In the genomic region with DNA sequence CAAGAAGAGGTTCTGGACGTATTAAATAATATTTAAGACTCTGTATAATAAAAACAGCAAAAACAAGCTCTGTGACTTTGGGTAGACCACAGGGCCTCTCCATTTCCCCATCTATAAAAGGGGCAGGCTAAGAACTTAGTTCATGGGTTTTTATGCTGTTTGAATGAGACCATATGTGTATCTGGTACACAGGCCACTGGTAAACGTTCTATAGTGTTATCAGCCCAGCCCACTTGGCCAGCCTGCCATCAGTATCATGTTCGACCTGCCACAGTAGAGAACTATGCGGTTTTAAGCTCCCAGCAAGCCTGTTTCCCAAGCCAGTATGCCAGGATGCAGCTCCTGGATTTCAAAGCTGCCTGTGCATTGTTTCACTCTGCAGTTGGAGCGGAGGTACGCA, we compare ENCODE assay signal across 18 mouse cellular contexts. TPM values are rescaled to one million over a fixed set of nuclear protein-coding genes. Genes with fewer than 3 reads are reported as not detected.
DNase-seq lines count a peak whose midpoint lies in the region; ATAC-seq and TF ChIP-seq lines count a peak whose summit lies in the region.
"Had no signal": no experiment of that assay in that cellular context is flagged by ENCODE, and none has a peak within 500 bp of the region (broad histone marks: within the 10 kb centered on the region; RNA-seq: fewer than 3 reads in every experiment).

No protein-coding gene starts in this region.

- intact Hi-C loops in heart, postnatal 25 days (cut with DNase I) = no loop called here

- WGBS in heart, embryonic 14.5 days = 55% methylated on average over 6 of the region's 6 CpGs
- 64% methylated on average over 6 of the region's 6 CpGs for WGBS in intestine, embryonic 15.5 days
- 27% methylated on average over 6 of the region's 6 CpGs for WGBS in liver, embryonic 14.5 days (ENCODE audit: insufficient replicate concordance)

- no peak for ATAC-seq in heart, embryonic 14.5 days (ENCODE audit: insufficient number of reproducible peaks, insufficient read depth, low FRiP score, low read depth)
- ATAC-seq in intestine, embryonic 15.5 days = no peak
- ATAC-seq in liver, embryonic 14.5 days (ENCODE audit: insufficient read depth) = peak; percentile 94

- H3K9me3 ChIP-seq in heart, embryonic 14.5 days (ENCODE audit: control insufficient read depth, low read length) = no peaks in the 10 kb centered on the region
- no peaks in the 10 kb centered on the region for H3K9me3 ChIP-seq in intestine, embryonic 15.5 days
- H3K9me3 ChIP-seq in liver, embryonic 14.5 days (ENCODE audit: control insufficient read depth, low read length) = no peaks in the 10 kb centered on the region
- H3K9me3 ChIP-seq: hindbrain, embryonic 13.5 days; midbrain, embryonic 12.5 days had no signal

- H3K27ac ChIP-seq in heart, embryonic 14.5 days (replicated peaks in 1 of 2; ENCODE audit: control insufficient read depth in 1 of 2, insufficient read depth in 1 of 2, low read depth in 2 of 2, low read length in 2 of 2) = 0 out of 4 replicates have a peak overlapping the region, but pooled peaks of 1 of the 2 experiments have one; percentile 9
- H3K27ac ChIP-seq in intestine, embryonic 15.5 days = peak overlapping the region; percentile 84
- H3K27ac ChIP-seq in liver, embryonic 14.5 days = peak overlapping the region; percentile 55
- H3K27ac ChIP-seq: hindbrain, embryonic 13.5 days; midbrain, embryonic 12.5 days had no signal

- no peak overlapping the region for H3K4me3 ChIP-seq in heart, embryonic 14.5 days (ENCODE audit: control insufficient read depth in 1 of 2, insufficient read depth in 1 of 2, low read depth in 1 of 2, low read length in 2 of 2)
- H3K4me3 ChIP-seq in intestine, embryonic 15.5 days (replicated peaks) = no peak overlapping the region
- H3K4me3 ChIP-seq in liver, embryonic 14.5 days (ENCODE audit: insufficient read depth in 1 of 2, low read depth in 2 of 2, low read length in 2 of 2) = no peak overlapping the region
- H3K4me3 ChIP-seq: hindbrain, embryonic 13.5 days; midbrain, embryonic 12.5 days had no signal

- peaks cover 3 to 9% of the 10 kb centered on the region in 2 experiments; a peak in 1 of 4 replicates for H3K4me1 ChIP-seq in heart, embryonic 14.5 days (ENCODE audit: control insufficient read depth in 2 of 2, insufficient read depth in 2 of 2, low read length in 2 of 2)
- peaks cover 31% of the 10 kb centered on the region for H3K4me1 ChIP-seq in intestine, embryonic 15.5 days (replicated peaks)
- H3K4me1 ChIP-seq in liver, embryonic 14.5 days (replicated peaks; ENCODE audit: control insufficient read depth in 2 of 2, insufficient read depth in 2 of 2, low read length in 1 of 2) = peaks cover 11 to 29% of the 10 kb centered on the region in 2 experiments
- H3K4me1 ChIP-seq: midbrain, embryonic 12.5 days had no signal

- no peak for DNase-seq in heart, postnatal 25 days (ENCODE audit: low spot score)
- DNase-seq in MEL-GATA-1-ER (ENCODE audit: extremely low read depth, low read depth) = peak; percentile 96
- peak; percentile 36 to 53 (median 42) for DNase-seq in liver, embryonic 14.5 days (ENCODE audit: low read depth in 3 of 3, low spot score in 3 of 3)
- no peak for DNase-seq in cerebellum, adult 11 months
- DNase-seq in neural tube, embryonic 10.5 days (ENCODE audit: extremely low spot score, low spot score) = no peak
- no peak for DNase-seq in testis, postnatal 14 days (ENCODE audit: low spot score)
- DNase-seq: cerebellum, adult 8-10 months; embryo, embryonic 11 days; kidney, adult 18-20 months; layer of hippocampus, adult 9-11 months had no signal

- no peaks in the 10 kb centered on the region for H3K27me3 ChIP-seq in heart, embryonic 14.5 days (ENCODE audit: control insufficient read depth, insufficient read depth, low read length)
- H3K27me3 ChIP-seq in intestine, embryonic 15.5 days (replicated peaks) = no peaks in the 10 kb centered on the region
- H3K27me3 ChIP-seq in liver, embryonic 14.5 days (ENCODE audit: control insufficient read depth, insufficient read depth, low read length) = no peaks in the 10 kb centered on the region
- H3K27me3 ChIP-seq: midbrain, embryonic 12.5 days had no signal

- H3K4me2 ChIP-seq in heart, embryonic 14.5 days (ENCODE audit: low read length) = no peak overlapping the region
- no peak overlapping the region for H3K4me2 ChIP-seq in intestine, embryonic 15.5 days (replicated peaks)
- H3K4me2 ChIP-seq in liver, embryonic 14.5 days (ENCODE audit: low read depth) = peak overlapping the region; percentile 37; the same call in 1 of the 2 replicates
- H3K4me2 ChIP-seq: hindbrain, embryonic 13.5 days; midbrain, embryonic 12.5 days had no signal

- H3K36me3 ChIP-seq in heart, embryonic 14.5 days (ENCODE audit: control insufficient read depth, insufficient read depth, low read length) = no peaks in the 10 kb centered on the region
- no peaks in the 10 kb centered on the region for H3K36me3 ChIP-seq in intestine, embryonic 15.5 days
- H3K36me3 ChIP-seq in liver, embryonic 14.5 days (replicated peaks; ENCODE audit: control insufficient read depth, insufficient read depth, low read depth) = no peaks in the 10 kb centered on the region
- H3K36me3 ChIP-seq: hindbrain, embryonic 13.5 days; midbrain, embryonic 12.5 days had no signal

- no peak for TF ChIP-seq CTCF in liver, embryonic 14.5 days (IDR thresholded peaks at IDR 0.05; ENCODE audit: low read depth)

- TF ChIP-seq EP300 in liver, embryonic 14.5 days (IDR thresholded peaks at IDR 0.05; ENCODE audit: low read depth) = peak; percentile 84

- 0 out of 2 replicates have a peak overlapping the region, but pooled peaks have one; percentile 3 for H3K9ac ChIP-seq in heart, embryonic 14.5 days (ENCODE audit: low read length)
- no peak overlapping the region for H3K9ac ChIP-seq in intestine, embryonic 15.5 days
- no peak overlapping the region for H3K9ac ChIP-seq in liver, embryonic 14.5 days (replicated peaks)
- H3K9ac ChIP-seq: hindbrain, embryonic 13.5 days; midbrain, embryonic 12.5 days had no signal

RNA-seq across cellular contexts. Expression of a gene that starts 27.1 kb away (rescaled TPM):
- polyA plus RNA-seq in heart, embryonic 14.5 days (2014; fragmentation: Nextera tagmentation; extraction: Ambion mirVana) = not detected in 2 replicates
- not detected for total RNA-seq in heart, postnatal 25 days (2021)
- not detected in 2 replicates for polyA plus RNA-seq in intestine, embryonic 15.5 days (2015; fragmentation: Nextera tagmentation; extraction: Ambion mirVana)
- polyA plus RNA-seq in liver, embryonic 14.5 days (2012; rRNA removed) = not detected in 2 replicates
- polyA plus RNA-seq in liver, embryonic 14.5 days (2014; fragmentation: Nextera tagmentation; extraction: Ambion mirVana) = not detected in 2 replicates
- total RNA-seq: gastrocnemius, postnatal 10 days; left cerebral cortex, postnatal 10 days had no signal
- polyA plus RNA-seq: brain, embryonic 14.5 days; hindbrain, embryonic 13.5 days; midbrain, embryonic 12.5 days; spleen, adult 2 months had no signal

RNA-seq across cellular contexts. Expression of a gene that starts 52.7 kb away (rescaled TPM):
- not detected in 2 replicates for polyA plus RNA-seq in heart, embryonic 14.5 days (2014; fragmentation: Nextera tagmentation; extraction: Ambion mirVana)
- not detected for total RNA-seq in heart, postnatal 25 days (2021)
- not detected in 2 replicates for polyA plus RNA-seq in intestine, embryonic 15.5 days (2015; fragmentation: Nextera tagmentation; extraction: Ambion mirVana)
- polyA plus RNA-seq in liver, embryonic 14.5 days (2012; rRNA removed) = not detected in 2 replicates
- not detected in 2 replicates for polyA plus RNA-seq in liver, embryonic 14.5 days (2014; fragmentation: Nextera tagmentation; extraction: Ambion mirVana)
- total RNA-seq: gastrocnemius, postnatal 10 days; left cerebral cortex, postnatal 10 days had no signal
- polyA plus RNA-seq: midbrain, embryonic 12.5 days; spleen, adult 2 months had no signal

RNA-seq across cellular contexts. Expression of a gene that starts 56.8 kb away (rescaled TPM):
- polyA plus RNA-seq in heart, embryonic 14.5 days (2014; fragmentation: Nextera tagmentation; extraction: Ambion mirVana) = 0.04 and 0.19 TPM in 2 replicates
- total RNA-seq in heart, postnatal 25 days (2021) = not detected
- polyA plus RNA-seq in intestine, embryonic 15.5 days (2015; fragmentation: Nextera tagmentation; extraction: Ambion mirVana) = 0.66 and 0.84 TPM in 2 replicates
- 0.01 TPM in 2 replicates for polyA plus RNA-seq in liver, embryonic 14.5 days (2012; rRNA removed)
- not detected in 2 replicates for polyA plus RNA-seq in liver, embryonic 14.5 days (2014; fragmentation: Nextera tagmentation; extraction: Ambion mirVana)

Comparison
In these comparisons a context has a peak if more than half of its experiments do, and no peak if none do; other contexts are left out.
1. DNase-seq: peak in MEL-GATA-1-ER (single experiment) and liver, embryonic 14.5 days (3 of 3); none in heart, postnatal 25 days (single experiment), cerebellum, adult 11 months (single experiment), neural tube, embryonic 10.5 days (single experiment) and testis, postnatal 14 days (single experiment).